Mouse (Mus musculus): ENCODE data around the gene Pithd1. TPM values are rescaled to one million over a fixed set of nuclear protein-coding genes. Genes with fewer than 3 reads are reported as not detected.

Gene Pithd1
- 46.0 and 51.9 TPM in 2 replicates for polyA plus RNA-seq (2014; fragmentation: Nextera tagmentation; extraction: Ambion mirVana)

DNA sequence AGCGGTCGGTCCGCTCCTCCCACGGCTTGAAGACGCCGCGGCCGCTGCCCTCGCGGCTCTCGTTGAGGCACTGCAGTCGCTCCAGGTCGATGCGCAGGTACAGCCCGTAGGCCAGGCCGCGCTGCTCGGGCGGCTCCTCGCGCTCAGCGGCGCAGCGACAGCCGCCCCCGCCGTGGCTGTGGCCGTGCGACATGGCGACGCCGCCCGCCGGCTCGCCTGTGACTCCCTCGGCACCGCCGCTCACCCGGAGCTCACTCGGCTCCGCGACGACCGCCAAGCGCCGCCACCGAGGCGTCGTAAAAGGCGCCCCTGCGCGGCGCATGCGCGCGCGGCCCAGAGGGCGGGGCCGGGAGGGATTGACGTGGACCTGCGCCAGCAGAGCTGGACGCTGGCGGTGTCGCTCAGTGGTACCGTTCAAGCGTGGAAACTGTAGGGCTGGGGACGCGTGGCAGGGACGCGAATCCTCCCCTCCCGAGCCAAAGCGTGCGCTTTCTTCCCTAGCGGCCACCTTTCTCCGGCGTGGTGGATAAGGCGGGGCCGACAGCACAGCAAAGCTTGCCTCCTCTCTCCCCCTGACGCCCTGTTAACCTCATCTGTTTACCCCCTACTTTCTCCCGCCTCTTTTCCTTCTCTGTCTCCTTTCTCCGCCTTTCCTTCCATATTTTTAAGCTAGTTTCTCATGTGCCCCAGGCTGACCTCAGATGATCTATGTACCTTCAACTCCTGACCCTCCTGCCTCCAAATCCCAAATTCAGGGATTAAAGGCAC, at the start of gene Pithd1:
TSS of gene Pithd1 (minus strand) at position 322 of the 768 bp plus-strand sequence.
- 0% methylated on average over 75 of the region's 81 CpGs for WGBS (ENCODE audit: insufficient replicate concordance)
- Histone ChIP-seq H3K27ac (ENCODE audit: low read depth, low read length) (peak within 1 kb of the TSS; percentile 85), H3K4me3 (ENCODE audit: low read depth, low read length) (peak within 1 kb of the TSS; percentile 85), H3K9me3 (replicated peaks; ENCODE audit: control insufficient read depth, low read length) (no peaks in the 10 kb centered on the region), H3K36me3 (ENCODE audit: control insufficient read depth, insufficient read depth, low read length) (peaks cover 6% of the 10 kb centered on the region), H3K27me3 (ENCODE audit: control insufficient read depth, insufficient read depth, low read length) (no peaks in the 10 kb centered on the region), H3K4me1 (ENCODE audit: control insufficient read depth, insufficient read depth, low read length) (peaks cover 12% of the 10 kb centered on the region), H3K4me2 (peak within 1 kb of the TSS; percentile 93), H3K9ac (ENCODE audit: low read depth, low read length) (peak within 1 kb of the TSS; percentile 94)
- ATAC-seq (replicated peaks; ENCODE audit: insufficient number of reproducible peaks, low FRiP score, low TSS enrichment) = peak; percentile 84

DNA sequence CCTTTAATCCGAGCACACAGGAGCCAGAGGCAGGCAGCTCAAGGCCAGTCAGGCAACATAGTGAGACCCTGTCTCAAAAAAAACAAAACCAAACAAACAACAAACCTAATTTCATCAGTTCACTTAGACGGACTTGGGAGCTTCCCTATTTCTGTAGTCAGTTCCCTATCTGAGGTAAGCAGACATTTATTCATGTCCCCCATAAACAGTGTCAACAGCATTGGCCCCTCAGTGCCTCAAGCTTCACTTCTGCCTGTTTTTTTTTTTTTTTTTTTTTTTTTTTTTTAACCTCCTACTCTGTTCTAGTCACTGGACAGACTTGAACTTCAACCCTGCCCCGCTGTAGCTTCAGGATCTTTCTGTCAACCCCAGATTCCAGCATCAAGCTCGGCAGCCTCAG, 48.0 kb upstream of the Pithd1 start:
- Histone ChIP-seq H3K27me3 (ENCODE audit: control insufficient read depth, insufficient read depth, low read length) (no peaks in the 10 kb centered on the region), H3K36me3 (ENCODE audit: control insufficient read depth, insufficient read depth, low read length) (no peaks in the 10 kb centered on the region), H3K9me3 (replicated peaks; ENCODE audit: control insufficient read depth, low read length) (no peaks in the 10 kb centered on the region), H3K27ac (ENCODE audit: low read depth, low read length) (no peak overlapping the region), H3K9ac (ENCODE audit: low read depth, low read length) (no peak overlapping the region), H3K4me3 (ENCODE audit: low read depth, low read length) (no peak overlapping the region), H3K4me2 (no peak overlapping the region), H3K4me1 (ENCODE audit: control insufficient read depth, insufficient read depth, low read length) (peaks cover 4% of the 10 kb centered on the region; the same call in 1 of the 2 replicates)
- 71% methylated on average over 4 of the region's 4 CpGs for WGBS (ENCODE audit: insufficient replicate concordance)
- no peak for ATAC-seq (replicated peaks; ENCODE audit: insufficient number of reproducible peaks, low FRiP score, low TSS enrichment)

DNA sequence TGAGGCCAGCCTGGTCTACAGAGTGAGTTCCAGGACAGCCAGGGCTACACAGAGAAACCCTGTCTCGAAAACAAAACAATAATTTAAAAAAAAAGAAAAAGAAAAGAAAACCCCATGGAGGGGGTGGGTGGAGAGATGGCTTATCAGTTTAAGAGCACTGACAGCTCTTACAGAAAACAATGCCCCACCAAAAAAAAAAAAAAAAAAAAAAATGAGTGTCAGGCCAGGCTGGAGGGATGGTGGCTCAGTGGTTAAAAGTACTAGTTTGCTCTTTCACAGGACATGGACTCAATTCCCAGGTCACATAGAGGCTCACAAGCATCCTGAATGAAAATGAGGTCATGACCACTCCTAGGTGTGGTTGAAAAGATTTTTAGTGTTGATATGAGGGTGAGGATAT, 46.2 kb upstream of the Pithd1 start:
- Histone ChIP-seq H3K9ac (ENCODE audit: low read depth, low read length) (no peak overlapping the region), H3K36me3 (ENCODE audit: control insufficient read depth, insufficient read depth, low read length) (no peaks in the 10 kb centered on the region), H3K4me1 (ENCODE audit: control insufficient read depth, insufficient read depth, low read length) (peaks cover 4% of the 10 kb centered on the region; the same call in 1 of the 2 replicates), H3K27me3 (ENCODE audit: control insufficient read depth, insufficient read depth, low read length) (no peaks in the 10 kb centered on the region), H3K27ac (ENCODE audit: low read depth, low read length) (no peak overlapping the region), H3K4me2 (no peak overlapping the region), H3K4me3 (ENCODE audit: low read depth, low read length) (no peak overlapping the region), H3K9me3 (replicated peaks; ENCODE audit: control insufficient read depth, low read length) (no peaks in the 10 kb centered on the region)
- no peak for ATAC-seq (replicated peaks; ENCODE audit: insufficient number of reproducible peaks, low FRiP score, low TSS enrichment)
- 75% methylated on average over 1 of the region's 1 CpGs for WGBS (ENCODE audit: insufficient replicate concordance)

DNA sequence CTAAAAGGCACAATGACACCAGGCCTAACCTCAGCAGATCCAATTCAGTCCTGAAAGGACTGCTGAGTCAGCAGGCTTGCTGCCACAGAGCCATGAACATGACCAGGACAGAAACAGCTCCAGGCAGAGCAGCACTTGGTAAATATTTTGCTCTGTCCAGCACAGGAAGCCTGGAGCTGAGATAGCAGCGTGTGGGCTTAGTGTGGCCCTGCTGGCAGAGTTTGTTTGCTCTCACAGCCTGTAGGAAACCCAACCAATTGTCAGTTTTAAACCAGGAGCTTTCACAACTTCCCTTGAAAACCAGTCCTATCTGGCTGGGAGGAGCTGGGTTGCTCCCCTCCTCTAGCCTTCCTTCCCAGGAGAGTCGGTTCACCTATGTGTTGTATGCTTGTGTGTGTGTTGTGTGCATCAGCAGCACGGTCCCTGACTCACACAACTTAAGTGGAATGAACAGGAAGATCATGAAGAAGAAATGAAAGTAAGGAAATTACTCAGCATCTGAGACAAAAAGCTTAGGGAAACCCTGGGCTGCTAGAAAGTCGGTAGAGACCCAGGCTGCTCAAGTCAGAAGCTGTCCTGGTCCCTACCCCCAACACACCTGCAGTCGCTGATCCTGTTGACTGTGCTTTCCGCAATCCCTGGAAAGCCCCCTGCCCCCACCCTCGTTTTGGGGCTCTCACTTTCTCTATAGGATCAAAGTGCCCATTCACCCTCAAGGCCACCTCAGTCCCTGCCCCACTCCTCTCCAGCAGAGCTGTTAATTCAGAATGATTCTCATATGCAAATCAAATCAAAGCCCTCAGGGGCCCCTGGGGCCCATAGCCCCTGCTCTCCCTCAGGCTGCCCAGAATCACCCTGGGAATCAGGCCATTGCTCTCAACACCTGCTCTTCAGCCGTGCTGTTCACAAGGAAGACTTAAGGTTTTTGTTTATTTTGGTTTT, 44.2 kb upstream of the Pithd1 start:
- Histone ChIP-seq H3K36me3 (ENCODE audit: control insufficient read depth, insufficient read depth, low read length) (no peaks in the 10 kb centered on the region), H3K4me1 (ENCODE audit: control insufficient read depth, insufficient read depth, low read length) (peaks cover 4% of the 10 kb centered on the region; the same call in 1 of the 2 replicates), H3K27me3 (ENCODE audit: control insufficient read depth, insufficient read depth, low read length) (no peaks in the 10 kb centered on the region), H3K4me3 (ENCODE audit: low read depth, low read length) (no peak overlapping the region), H3K9ac (ENCODE audit: low read depth, low read length) (no peak overlapping the region; the same call in 1 of the 2 replicates), H3K4me2 (peak overlapping the region; percentile 40), H3K27ac (ENCODE audit: low read depth, low read length) (peak overlapping the region; percentile 77), H3K9me3 (replicated peaks; ENCODE audit: control insufficient read depth, low read length) (no peaks in the 10 kb centered on the region)
- ATAC-seq (replicated peaks; ENCODE audit: insufficient number of reproducible peaks, low FRiP score, low TSS enrichment) = peak; percentile 65; the same call in 1 of the 2 replicates
- WGBS (ENCODE audit: insufficient replicate concordance) = 6% methylated on average over 8 of the region's 8 CpGs

DNA sequence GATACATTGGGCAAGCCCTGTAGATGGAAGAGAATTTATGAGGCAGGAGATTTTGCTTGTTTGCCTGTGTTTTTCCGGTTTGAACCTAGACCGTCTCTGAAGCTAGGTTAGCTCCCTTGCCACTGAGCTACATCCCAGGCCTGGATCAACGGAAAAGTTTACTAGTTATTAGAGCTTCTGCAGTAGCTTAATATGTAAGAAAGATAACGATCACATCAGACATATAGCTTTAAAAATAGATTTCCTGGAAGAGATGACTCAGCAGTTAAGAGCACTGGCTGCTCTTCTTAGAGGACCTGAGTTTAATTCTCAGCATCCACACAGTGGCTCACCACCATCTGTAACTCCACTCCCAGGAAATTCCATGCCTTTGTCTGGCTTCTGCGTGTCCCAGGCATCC, 41.6 kb upstream of the Pithd1 start:
- H3K4me2 ChIP-seq = no peak overlapping the region
- 84% methylated on average over 5 of the region's 5 CpGs for WGBS (ENCODE audit: insufficient replicate concordance)
- no peak overlapping the region for H3K27ac ChIP-seq (ENCODE audit: low read depth, low read length)
- H3K4me1 ChIP-seq (ENCODE audit: control insufficient read depth, insufficient read depth, low read length) = peaks cover 4% of the 10 kb centered on the region; the same call in 1 of the 2 replicates
- H3K4me3 ChIP-seq (ENCODE audit: low read depth, low read length) = no peak overlapping the region
- no peaks in the 10 kb centered on the region for H3K36me3 ChIP-seq (ENCODE audit: control insufficient read depth, insufficient read depth, low read length)
- H3K9ac ChIP-seq (ENCODE audit: low read depth, low read length) = no peak overlapping the region
- no peak for ATAC-seq (replicated peaks; ENCODE audit: insufficient number of reproducible peaks, low FRiP score, low TSS enrichment)
- no peaks in the 10 kb centered on the region for H3K9me3 ChIP-seq (replicated peaks; ENCODE audit: control insufficient read depth, low read length)
- no peaks in the 10 kb centered on the region for H3K27me3 ChIP-seq (ENCODE audit: control insufficient read depth, insufficient read depth, low read length)

DNA sequence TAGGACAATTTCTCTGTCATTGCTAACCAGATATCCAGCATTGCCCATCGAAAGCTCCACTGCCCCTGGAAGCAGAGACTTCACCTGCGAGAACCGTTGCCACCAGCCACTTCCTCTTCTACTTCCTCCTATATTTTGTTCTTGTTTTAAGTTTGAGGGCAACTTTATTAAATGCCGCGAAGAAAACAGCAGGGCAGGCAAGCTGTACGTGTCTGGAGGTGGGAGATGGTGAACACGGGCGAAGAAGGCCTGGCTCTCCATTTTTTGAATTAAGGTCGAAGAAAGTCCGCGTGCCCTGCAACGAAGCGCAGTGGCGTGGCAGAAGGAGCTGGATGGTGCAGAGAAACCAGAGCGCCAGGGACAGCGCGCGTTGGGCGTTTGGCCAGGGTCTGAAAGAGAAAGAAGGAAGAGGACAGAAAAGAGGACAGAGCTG, 41.1 kb upstream of the Pithd1 start:
- Histone ChIP-seq H3K36me3 (ENCODE audit: control insufficient read depth, insufficient read depth, low read length) (no peaks in the 10 kb centered on the region), H3K4me1 (ENCODE audit: control insufficient read depth, insufficient read depth, low read length) (peaks cover 4% of the 10 kb centered on the region; the same call in 1 of the 2 replicates), H3K27ac (ENCODE audit: low read depth, low read length) (no peak overlapping the region), H3K9ac (ENCODE audit: low read depth, low read length) (no peak overlapping the region), H3K4me2 (no peak overlapping the region), H3K4me3 (ENCODE audit: low read depth, low read length) (no peak overlapping the region), H3K9me3 (replicated peaks; ENCODE audit: control insufficient read depth, low read length) (no peaks in the 10 kb centered on the region), H3K27me3 (ENCODE audit: control insufficient read depth, insufficient read depth, low read length) (no peaks in the 10 kb centered on the region)
- 84% methylated on average over 19 of the region's 19 CpGs for WGBS (ENCODE audit: insufficient replicate concordance)
- no peak for ATAC-seq (replicated peaks; ENCODE audit: insufficient number of reproducible peaks, low FRiP score, low TSS enrichment)

DNA sequence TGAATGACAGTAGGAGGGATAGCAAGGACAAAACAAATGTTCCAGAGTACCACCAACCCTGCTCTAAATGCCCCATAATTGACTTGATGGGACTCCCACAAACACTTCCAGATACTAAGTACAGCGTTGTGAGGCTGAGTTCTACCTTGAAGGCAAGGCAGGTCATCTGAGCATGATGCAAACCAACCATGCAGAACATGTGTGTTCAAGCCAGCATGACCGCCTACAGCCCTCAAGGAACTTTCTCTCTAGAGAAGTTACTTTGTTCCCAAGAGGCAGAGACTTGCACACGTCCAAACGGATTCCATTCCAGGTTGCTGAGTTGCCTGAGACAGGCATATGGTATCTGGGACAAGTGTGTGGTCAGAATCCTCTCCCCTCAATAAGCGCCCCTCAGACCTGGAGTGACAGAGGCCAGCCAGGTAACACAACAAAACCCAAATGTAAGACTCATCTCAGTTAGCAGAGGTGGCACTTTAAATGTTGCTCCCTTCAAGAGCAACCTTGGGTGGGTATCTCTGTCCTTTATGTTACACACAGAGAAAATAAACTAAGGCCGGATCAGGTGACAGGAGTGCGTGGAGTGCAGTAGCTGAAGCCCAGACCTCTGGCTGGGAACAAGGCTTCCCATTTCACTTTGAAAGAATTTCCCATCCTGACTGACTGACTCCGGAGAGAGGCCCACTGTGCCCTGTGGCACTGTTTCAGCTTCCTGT, 40.5 kb upstream of the Pithd1 start:
- WGBS (ENCODE audit: insufficient replicate concordance) = 65% methylated on average over 8 of the region's 8 CpGs
- Histone ChIP-seq H3K9me3 (replicated peaks; ENCODE audit: control insufficient read depth, low read length) (no peaks in the 10 kb centered on the region), H3K4me2 (no peak overlapping the region), H3K27me3 (ENCODE audit: control insufficient read depth, insufficient read depth, low read length) (no peaks in the 10 kb centered on the region), H3K27ac (ENCODE audit: low read depth, low read length) (no peak overlapping the region), H3K4me3 (ENCODE audit: low read depth, low read length) (no peak overlapping the region), H3K9ac (ENCODE audit: low read depth, low read length) (no peak overlapping the region), H3K4me1 (ENCODE audit: control insufficient read depth, insufficient read depth, low read length) (peaks cover 4% of the 10 kb centered on the region; the same call in 1 of the 2 replicates), H3K36me3 (ENCODE audit: control insufficient read depth, insufficient read depth, low read length) (no peaks in the 10 kb centered on the region)
- ATAC-seq (replicated peaks; ENCODE audit: insufficient number of reproducible peaks, low FRiP score, low TSS enrichment) = no peak

DNA sequence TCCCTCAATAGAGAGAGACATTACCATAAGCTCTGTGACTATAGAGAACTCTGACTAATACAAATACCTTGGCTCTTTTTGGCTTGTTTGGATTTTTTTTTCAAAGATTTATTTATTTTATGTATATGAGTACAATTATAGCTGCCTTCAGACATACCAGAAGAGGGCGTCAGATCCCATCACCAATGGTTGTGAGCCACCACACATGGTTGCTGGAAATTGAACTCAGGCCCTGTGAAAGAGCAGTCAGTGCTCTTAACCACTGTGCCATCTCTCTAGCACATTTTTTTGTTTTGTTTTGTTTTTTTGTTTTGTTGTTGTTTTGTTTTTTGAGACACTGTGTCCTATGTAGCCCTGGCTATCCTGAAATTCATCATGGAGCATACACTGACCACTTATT, 38.3 kb upstream of the Pithd1 start:
- H3K27ac ChIP-seq (ENCODE audit: low read depth, low read length) = no peak overlapping the region

More for the DNA sequence above, 38.3 kb upstream of the Pithd1 start:
- Histone ChIP-seq H3K27me3 (ENCODE audit: control insufficient read depth, insufficient read depth, low read length) (no peaks in the 10 kb centered on the region), H3K36me3 (ENCODE audit: control insufficient read depth, insufficient read depth, low read length) (no peaks in the 10 kb centered on the region), H3K9me3 (replicated peaks; ENCODE audit: control insufficient read depth, low read length) (no peaks in the 10 kb centered on the region), H3K4me1 (ENCODE audit: control insufficient read depth, insufficient read depth, low read length) (peaks cover 1% of the 10 kb centered on the region; the same call in 1 of the 2 replicates), H3K9ac (ENCODE audit: low read depth, low read length) (no peak overlapping the region), H3K4me2 (no peak overlapping the region), H3K4me3 (ENCODE audit: low read depth, low read length) (no peak overlapping the region)
- ATAC-seq (replicated peaks; ENCODE audit: insufficient number of reproducible peaks, low FRiP score, low TSS enrichment) = no peak
- WGBS (ENCODE audit: insufficient replicate concordance) = 72% methylated on average over 1 of the region's 1 CpGs

All from heart, embryonic 11.5 days (tissue).